Mouse (Mus musculus): Measurements from ENCODE around the gene Cpt2.

Cpt2 gene

DNA sequence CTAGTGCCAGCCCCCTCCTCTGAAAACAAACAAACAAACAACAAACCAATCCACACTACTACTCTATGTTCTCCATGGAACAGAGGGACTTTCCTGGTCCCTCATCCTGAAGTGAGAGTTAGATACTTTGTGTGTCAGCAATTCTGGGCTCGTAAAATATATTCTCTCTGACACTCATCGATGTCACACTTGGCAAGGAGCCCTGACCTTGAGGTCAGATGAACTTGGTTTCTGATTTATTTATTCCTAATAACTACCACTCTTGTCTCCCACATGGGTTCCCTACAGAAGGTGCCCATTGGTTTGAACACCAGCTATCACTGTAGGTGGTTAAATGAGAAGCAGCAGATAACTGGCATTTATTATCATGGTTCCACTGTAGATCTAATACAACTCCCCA, 3.1 kb downstream of the Cpt2 start:
- DNase-seq, result no peak

DNA sequence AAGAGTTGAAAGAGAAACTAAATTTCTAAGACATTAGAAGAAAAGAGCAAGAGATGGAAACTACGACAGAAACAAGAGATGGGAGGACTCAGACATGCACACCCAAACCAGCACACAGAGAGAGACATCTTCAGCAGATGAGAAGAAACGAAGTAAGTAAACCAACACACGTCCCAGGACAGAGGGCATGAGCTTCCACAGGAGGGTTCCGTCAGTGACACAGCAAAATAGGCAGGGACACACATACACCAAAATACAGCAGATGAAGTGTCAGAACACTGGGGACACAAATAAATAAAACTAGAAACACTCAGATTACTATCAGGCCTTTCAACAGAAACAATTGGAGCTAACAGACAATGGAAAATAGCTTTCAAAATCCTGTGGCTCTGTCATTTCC, 13.4 kb downstream of the Cpt2 start:
- no peak for DNase-seq

GRCm38 (mm10) chr4:107906561-107906960, 16.8 kb downstream of the Cpt2 start:
- DNase-seq, result no peak

- no peak for DNase-seq
Measured at GRCm38 (mm10) chr4:107904252-107904651, 19.2 kb downstream of the Cpt2 start.

GRCm38 (mm10) chr4:107900206-107900605, 23.2 kb downstream of the Cpt2 start:
- DNase-seq, result no peak

GRCm38 (mm10) chr4:107899211-107899927, 24.0 kb downstream of the Cpt2 start:
- no peak for DNase-seq

DNA sequence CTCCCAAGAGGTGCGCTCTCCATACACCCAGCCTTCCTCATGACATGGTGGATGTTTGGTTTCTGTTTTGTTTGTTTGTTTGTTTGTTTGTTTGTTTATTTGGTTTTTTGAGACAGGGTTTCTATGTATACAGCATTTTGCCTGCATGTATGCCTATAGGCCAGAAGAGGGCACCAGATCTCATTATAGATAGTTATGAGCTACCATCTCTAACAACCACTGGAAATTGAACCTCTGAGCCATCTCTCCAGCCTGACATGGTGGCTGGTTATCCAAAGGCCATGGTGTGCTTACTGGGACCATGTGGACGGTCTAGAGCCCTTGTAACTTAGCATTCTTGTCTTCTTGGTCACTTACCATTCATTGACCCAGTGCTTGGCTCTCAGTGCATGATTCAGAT, 30.7 kb downstream of the Cpt2 start:
- no peak for DNase-seq

DNA sequence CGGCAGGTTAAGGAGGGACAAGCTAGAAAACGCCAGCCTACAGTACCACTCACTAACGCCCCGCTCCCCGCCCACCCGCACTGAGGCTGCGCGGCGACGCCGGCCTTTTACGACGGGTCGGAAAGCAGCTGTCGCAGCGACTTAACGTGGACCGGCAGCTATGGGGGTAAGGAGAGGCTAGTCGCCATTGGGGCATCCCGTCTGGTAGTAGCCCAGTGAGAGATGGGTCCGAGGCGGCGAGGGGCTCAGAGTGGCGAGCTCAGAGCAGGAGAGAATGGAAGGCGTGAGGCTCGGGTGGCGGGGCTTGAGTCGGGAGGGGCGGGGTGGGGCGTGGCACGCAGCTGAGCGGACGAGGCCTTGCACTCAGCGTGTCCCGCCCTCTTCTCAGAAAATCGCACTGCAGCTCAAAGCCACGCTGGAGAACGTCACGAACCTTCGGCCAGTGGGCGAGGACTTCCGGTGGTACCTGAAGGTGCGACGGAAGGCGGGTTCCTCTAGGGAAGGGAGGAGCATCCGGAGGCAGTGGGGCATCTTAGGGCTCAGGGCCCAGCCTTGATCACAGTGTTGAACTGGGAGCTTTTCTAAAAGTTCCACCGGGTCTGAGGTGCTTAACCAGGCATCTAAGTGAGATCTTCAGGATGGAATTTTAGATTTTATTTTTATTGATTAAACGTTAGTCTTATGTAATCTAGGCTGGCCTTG, 33.5 kb downstream of the Cpt2 start, which contains the start of gene 0610037L13Rik:
Gene 0610037L13Rik (plus strand): TSS at position 83 of the 702 bp plus-strand sequence.
- DNase-seq, result peak; percentile 91

DNA sequence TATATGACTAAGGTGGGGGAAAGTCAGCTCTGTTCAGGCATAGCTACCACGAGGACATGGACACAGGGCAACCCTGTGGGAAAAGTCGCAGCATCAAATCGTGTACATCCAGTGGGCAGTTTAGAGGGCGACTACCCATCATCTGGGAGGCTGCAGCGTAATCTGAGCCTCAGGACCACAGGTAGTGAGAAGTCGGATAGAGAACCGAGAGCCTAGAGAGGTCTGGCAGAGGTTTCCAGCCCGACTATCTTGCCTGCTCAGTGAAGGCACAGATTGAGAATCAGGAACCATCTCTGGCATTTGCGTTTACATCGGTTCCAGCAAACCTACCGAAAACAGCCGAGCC, 34.1 kb downstream of the Cpt2 start:
- no peak for DNase-seq

DNA sequence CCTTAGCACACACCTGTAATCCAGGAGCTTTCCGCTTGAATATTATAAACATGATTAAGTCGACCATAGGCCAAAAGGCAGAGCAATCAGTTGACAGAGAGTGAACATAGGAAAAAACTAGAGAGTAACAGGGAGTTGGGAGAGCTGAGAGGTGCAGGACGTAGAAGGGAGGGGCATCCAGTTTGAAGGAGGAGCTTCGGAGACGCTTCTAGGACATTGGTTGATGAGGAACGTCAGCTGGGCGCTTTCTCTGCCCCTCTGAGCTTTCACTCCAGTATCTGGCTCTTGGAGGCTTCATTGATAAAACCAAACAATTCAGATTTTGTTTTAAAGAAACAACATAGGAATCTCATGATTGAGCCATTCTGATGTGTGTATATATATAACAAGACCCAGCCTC, 37.0 kb downstream of the Cpt2 start:
- no peak for DNase-seq

DNA sequence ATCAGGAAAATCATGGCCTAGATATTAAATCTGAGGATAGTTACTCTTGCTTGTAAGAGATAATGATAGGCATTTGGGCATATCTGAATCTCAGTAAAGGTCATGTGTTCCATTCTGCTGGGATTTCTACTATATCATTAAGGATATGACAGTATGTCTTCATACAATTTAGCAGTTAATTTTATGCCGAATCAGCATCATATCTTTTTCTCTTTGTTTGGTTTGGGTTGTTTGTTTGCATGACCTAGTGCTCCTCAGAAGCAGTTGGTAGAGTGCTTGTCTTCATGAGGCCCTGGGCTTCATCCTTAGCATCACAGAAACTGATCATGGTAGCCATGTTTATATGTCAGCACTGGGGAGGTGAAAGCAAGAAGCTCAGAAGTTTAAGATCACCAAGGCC, 41.8 kb downstream of the Cpt2 start:
- DNase-seq, result no peak

DNA sequence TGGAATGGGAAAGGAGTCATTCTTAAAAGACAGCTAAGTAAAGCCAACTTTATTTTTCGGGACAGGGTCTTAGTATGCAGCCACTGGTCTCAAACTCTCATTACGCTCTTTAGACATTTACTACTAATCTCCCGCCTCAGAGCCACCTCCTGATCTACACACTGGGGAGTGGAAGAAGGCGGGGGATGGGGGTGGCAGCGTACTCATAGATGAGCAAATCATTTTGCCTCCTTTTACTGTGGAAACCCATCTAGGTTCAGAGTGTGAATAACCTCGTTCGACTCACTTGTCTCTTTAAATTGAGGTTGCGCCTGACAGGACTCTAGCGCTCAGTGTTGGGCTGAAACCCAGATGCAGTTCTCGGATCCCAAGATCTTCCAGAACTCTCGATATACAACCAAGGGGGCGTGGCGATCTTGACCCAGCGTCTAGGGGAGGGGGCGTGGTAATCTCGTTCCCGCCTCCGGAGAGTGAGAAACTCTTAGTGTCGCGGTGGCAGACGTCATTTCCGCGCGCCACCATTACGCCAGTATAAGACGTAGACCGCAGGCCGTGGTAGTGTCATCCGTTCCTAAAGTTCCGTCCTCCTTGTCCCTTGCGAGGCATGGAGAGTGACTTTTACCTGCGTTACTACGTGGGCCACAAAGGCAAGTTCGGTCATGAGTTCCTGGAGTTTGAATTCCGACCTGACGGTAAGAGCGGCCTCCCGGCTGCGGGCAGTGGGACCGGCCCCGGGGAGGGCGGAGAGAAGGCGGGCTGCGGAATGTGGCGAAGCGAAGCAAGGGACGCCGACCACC, 44.0 kb downstream of the Cpt2 start, which contains the start of gene Magoh:
Gene Magoh (plus strand): TSS at position 502 of the 797 bp plus-strand sequence.
- DNase-seq, result peak; percentile 88 to 96

DNA sequence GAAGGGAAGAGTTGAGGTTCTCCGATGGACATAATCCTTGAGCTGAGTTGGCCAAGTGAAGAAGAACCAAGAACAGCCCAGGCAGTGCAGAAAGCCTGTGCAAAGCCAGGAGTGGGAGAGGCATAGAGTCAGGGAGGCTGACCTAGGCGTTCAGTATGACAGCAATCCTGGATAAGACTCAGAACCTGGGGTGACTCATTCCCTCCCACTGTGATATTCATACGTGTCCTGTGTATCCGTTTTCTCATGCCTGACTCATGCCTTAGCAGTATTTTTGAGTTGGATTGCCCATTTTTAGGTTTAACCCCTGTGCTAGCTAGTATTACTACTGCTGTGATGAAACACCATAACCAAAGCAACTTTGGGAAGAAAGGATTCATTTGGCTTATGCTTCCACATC, 58.5 kb downstream of the Cpt2 start:
- DNase-seq, result no peak

GRCm38 (mm10) chr4:107858995-107859394, 64.4 kb downstream of the Cpt2 start:
- DNase-seq, result no peak

DNA sequence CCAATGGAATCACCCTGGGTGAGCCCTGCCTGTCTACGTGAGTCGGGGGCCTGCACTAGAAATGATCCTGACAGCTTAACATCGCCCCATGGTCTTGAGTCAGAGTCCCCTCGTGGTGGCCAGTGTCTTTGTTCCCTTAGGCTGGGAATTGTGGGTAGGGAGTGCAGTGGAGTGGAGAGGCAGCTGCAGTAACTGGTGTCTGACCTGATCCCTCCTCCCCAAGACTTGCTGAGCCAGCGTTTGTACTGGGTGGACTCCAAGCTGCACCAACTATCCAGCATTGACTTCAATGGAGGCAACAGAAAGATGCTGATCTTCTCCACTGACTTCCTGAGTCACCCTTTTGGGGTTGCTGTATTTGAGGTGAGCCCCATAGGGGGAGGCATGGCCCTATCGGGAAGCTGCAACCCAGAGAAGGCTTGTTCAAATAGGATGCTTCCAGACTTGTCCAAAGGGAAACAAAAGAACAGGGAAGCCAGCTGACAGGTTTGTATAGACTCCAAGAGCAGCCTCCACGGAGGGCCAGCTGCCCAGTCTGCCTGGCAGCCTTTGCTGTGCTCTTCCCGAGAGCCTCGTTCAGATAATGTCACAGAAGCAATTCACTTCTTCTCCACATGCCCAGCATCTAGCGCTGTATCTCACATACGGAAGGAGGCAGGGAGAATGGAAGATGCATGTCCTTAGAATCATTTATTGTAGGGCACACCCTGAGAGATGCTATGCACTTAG, 66.3 kb downstream of the Cpt2 start:
- no peak for DNase-seq

Measured in spleen, adult 18-20 months (tissue).